Mouse (Mus musculus): ENCODE data around the gene Hspa1l.
"Not testable (repeated sequence)": the region's sequence is repeated elsewhere in the genome, so short reads cannot be mapped to it uniquely, and the experiment has no call there.

Gene Hspa1l

DNA sequence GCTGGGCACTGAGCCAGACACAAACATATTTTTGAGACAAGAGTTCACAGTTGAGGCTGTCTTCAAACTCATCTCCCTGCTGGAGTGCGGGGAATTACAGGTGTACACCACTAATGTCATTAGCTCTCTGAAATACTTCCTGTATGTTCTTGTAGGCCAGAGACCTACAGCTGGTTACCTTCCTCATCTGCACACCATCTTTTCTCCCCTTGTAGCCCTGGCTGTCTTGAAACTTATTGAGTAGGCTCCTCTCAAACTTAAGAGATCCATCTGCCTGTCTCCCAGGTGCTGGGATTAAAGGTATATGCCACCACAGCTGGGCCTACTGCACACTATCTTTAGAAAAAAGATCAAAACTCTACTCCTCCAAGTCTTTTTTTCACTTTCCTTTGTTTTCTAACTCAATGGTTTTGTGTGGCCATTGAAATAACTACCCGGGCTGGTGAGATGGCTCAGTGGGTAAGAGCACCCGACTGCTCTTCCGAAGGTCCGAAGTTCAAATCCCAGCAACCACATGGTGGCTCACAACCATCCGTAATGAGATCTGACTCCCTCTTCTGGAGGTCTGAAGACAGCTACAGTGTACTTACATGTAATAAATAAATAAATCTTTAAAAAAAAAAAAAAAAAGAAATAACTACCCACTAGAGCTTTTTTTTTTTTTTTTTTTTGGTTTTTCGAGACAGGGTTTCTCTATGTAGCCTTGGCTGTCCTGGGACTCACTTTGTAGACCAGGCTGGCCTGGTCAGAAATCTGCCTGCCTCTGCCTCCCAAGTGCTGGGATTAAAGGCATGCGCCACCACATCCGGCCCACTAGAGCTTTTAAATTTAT lies 23.6 kb upstream of the Hspa1l start:
- in situ Hi-C loops (cut with MboI; ENCODE audit: low pct_unique_long_range_greater_than_20kb in 1 of 2, low sequenced_read_pairs in 2 of 2, unreplicated experiment in 1 of 2) = loop anchor here in 1 of 2 experiments (10.0 to 25.0 kb wide), 2 partner anchors 237 to 304 kb away; partner anchors contain the start of genes Atf6b and Fkbpl

DNA sequence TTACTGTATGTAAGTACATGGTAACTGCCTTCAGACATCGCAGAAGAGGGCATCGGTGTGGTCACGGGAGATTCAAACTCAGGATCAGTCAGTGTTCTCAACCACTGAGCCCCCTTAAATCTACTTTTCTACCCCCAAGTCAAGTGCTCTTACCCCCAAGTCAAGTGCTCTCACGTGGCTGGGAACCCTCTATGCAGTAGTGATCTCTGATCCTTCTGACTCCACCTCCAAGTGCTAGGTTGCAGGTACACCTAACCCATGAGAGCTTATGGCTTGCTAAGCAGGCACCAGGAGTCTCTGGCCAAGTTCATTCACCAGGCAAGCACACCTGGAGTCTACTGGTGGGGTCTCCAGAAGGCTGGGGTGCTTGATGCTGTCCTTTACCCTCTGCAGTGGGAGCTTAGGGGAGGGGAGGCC lies 22.9 kb upstream of the Hspa1l start:
- in situ Hi-C loops (cut with MboI; ENCODE audit: low pct_unique_long_range_greater_than_20kb in 1 of 2, low sequenced_read_pairs in 2 of 2, unreplicated experiment in 1 of 2) = loop anchor here in 1 of 2 experiments (10.0 to 25.0 kb wide), 2 partner anchors 237 to 305 kb away; partner anchors contain the start of genes Atf6b and Fkbpl

DNA sequence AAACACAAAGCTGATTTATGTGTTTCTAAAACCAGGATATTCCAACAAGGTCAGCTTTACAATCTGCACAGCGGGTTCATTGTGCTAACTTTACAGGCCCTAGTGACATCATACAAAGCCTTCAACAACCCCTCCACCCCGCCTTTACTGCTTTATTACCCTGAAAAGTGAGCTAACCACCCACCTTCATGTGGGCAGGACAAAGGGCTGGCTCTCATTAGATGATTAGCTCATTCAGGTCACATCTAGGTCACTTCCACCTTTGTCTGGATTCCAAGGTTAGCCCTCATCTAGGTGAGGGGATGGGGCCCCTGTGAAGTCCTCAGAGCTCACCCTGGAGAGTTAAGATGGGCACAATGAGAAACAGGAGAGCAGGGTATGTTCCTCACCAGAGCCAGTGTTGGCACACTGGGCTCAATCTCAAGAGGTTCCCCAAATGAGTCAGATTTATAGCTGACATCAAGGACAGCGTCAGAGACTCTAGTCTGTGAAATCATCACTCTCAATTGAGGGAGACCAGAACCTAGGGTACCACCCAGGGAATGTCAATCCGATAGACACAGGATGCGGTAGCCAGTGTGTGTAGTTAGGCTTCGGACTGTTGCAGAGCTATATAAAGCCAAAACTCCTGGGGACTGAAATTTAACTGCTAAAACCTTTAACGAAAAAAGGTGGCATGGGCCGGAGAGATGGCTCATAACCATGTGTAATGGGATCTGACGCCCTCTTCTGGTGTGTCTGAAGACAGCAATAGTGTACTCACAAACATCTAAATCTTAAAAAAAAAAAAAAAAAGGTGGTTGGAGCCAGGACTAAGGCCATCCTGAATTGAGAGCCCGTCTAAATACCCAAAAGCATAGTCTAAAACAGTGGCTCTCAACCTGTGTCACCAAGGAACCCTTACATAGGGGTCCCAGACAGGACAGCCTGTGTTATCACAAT lies 21.7 kb upstream of the Hspa1l start:
- in situ Hi-C loops (cut with MboI; ENCODE audit: low pct_unique_long_range_greater_than_20kb in 1 of 2, low sequenced_read_pairs in 2 of 2, unreplicated experiment in 1 of 2) = no loop called here

DNA sequence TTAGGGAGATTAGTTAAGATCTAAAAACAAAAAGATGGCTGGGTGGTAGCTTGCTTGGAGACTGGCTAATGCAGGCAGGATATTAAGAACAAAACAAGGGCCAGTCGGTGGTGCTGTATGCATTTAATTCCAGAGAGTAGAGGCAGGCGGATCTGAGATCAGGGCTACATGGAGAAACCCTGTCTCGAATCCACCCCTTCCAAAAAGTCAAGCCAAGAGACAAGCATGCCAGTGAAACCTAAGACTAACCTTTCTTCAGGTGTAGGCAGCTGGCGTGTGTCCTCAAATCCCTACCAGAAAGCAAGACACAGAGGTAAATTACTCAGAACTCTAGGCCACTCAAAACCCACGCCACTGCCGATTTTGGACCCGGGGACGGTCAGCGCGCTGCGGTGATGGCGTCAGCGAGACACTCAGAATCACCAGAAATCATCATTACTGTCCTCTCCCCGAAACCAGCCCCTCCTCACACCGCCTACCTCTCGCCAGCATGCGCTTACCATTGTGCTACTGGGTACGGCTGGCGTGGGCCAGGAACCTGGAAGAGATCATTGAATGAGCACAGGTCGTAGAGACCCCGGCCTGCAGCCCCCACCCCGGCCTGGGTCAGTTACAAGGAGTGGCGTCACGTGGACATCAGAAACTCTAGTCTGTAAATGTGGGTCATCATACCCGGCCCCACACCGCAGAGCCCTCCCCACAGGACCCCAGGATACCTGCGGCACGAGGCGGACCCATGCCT lies 20.7 kb upstream of the Hspa1l start:
- in situ Hi-C loops (cut with MboI; ENCODE audit: low pct_unique_long_range_greater_than_20kb in 1 of 2, low sequenced_read_pairs in 2 of 2, unreplicated experiment in 1 of 2) = no loop called here

DNA sequence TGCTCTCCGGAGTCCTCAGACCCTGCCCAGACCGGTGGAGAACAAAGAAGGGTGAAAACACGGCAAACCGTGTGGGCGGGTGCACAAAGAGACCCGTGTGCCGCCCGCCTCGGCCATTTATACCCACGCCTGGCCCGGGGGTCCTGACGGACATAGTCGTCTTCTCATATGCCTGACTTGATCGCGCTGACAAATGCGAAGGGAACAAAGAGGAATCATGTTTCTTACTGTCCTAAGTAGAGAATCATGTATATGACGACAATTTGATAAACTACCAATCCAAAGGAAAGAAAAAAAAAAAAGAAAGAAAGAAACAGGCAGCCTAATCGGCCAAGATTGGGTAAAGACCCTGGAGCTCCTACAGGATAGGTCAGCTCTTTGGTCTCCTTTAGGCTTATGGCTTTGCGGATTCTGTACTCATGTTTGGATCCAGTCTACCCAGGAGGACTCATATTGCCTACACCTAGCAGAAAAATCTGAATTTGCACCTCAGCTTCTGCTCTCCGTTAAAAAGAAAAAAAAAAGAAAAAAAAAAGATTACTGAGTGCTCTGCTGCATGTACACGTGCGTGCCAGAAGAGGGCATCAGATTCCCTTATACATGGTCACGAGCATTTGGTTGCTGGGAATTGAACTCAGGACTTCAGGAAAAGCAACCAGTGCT lies 20.0 kb upstream of the Hspa1l start:
- in situ Hi-C loops (cut with MboI; ENCODE audit: low pct_unique_long_range_greater_than_20kb in 1 of 2, low sequenced_read_pairs in 2 of 2, unreplicated experiment in 1 of 2) = no loop called here

DNA sequence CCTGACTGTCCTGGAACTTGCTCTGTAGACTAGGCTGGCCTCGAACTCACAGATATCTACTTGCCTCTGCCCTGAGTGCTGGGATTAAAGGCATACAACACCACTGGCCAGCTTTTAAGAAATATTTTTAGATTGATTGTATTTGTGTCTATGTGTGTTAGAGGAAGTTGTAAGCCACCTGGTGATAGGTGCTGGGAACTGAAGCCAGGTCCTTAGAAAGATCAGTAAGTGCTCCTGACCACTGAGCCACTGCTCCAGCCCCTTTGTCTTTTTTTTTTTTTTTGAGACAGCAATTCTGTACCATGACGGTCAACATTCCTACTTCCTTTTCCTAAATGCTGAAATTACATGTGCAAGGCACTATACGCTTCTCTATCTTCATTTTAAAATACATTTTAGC lies 19.2 kb upstream of the Hspa1l start:
- in situ Hi-C loops (cut with MboI; ENCODE audit: low pct_unique_long_range_greater_than_20kb in 1 of 2, low sequenced_read_pairs in 2 of 2, unreplicated experiment in 1 of 2) = no loop called here

DNA sequence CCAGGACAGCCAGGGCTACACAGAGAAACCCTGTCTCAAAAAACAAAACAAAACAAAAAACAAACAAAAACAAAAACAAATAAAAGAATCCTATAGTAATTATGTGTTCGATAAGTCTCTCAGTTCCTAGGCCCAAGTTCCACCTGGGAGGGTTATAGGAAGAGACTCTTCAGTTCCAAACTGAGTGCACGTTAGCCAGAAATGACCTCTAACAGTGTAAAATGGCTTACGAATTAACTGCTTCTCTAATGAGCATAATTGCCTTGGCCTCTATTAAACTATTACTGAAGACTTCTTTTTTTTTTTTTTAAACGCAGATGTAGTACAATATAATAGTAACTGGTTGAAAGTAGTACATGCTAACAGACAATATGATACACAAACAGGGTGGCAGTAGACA lies 18.6 kb upstream of the Hspa1l start:
- in situ Hi-C loops (cut with MboI; ENCODE audit: low pct_unique_long_range_greater_than_20kb in 1 of 2, low sequenced_read_pairs in 2 of 2, unreplicated experiment in 1 of 2) = no loop called here

DNA sequence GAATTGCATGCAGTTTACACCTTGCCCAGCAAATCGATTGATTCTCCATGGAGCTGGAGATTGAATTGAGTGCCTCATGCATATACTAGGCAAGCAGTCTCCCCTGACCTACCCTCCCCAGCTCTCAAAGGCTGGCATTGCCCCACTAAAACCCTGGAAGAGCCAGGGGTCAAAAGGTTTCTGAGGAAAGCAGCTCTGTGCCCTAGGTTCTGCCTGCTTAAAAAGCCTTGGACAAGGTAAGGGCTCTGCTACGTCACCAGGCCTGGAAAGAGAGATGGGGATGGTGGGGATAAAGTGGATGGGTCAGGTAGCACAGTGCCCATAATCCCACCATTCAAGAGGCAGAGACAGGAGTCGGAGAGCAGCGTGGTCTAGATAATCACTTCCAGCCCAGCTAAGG lies 17.7 kb upstream of the Hspa1l start:
- in situ Hi-C loops (cut with MboI; ENCODE audit: low pct_unique_long_range_greater_than_20kb in 1 of 2, low sequenced_read_pairs in 2 of 2, unreplicated experiment in 1 of 2) = no loop called here

DNA sequence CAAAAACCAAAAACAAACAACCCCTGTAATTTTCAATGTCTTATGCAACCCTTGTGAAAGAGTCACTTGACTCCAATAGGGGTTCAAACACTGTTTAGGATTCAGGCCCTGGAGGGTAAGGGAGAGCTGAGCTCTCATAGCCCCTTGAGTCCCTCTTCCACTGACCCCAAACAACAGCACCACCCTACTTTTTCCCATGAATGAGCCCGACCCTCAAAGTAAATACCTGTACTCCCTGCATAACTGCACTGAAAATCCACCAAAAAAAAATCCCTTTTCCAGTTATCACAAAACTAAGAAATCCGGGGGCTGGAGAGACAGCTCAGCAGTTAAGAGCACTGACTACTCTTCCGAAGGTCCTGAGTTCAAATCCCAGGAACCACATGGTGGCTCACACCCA lies 16.6 kb upstream of the Hspa1l start:
- in situ Hi-C loops (cut with MboI; ENCODE audit: low pct_unique_long_range_greater_than_20kb in 1 of 2, low sequenced_read_pairs in 2 of 2, unreplicated experiment in 1 of 2) = no loop called here

DNA sequence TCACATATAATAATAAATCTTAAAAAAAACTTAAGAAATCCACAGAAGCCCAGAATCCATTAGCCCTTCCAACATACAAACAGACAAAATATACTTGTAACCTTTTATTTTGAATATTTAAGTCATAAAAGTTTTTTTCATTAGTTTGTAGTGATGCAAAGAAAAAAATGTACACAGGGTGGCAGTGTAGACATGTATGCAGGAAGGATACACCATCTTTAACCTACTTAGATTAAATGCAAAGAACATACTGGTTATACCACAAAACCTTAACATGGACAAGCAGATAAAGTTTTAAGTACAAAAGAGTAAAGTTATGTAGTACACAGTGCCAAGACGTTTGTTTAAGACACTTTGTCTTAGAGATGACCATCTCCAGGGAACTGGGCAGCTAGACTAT lies 16.2 kb upstream of the Hspa1l start:
- in situ Hi-C loops (cut with MboI; ENCODE audit: low pct_unique_long_range_greater_than_20kb in 1 of 2, low sequenced_read_pairs in 2 of 2, unreplicated experiment in 1 of 2) = no loop called here

DNA sequence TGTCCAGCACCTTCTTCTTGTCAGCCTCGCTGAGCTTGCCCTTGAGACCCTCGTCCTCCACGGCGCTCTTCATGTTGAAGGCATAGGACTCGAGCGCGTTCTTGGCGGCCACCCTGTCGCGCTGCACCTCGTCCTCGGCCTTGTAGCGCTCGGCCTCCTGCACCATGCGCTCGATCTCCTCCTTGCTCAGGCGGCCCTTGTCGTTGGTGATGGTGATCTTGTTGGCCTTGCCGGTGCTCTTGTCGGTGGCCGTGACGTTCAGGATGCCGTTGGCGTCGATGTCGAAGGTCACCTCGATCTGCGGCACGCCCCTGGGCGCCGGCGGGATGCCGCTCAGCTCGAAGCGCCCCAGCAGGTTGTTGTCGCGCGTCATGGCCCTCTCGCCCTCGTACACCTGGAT lies 15.2 kb upstream of the Hspa1l start:
- in situ Hi-C loops (cut with MboI; ENCODE audit: low pct_unique_long_range_greater_than_20kb in 1 of 2, low sequenced_read_pairs in 2 of 2, unreplicated experiment in 1 of 2) = not testable (repeated sequence)

DNA sequence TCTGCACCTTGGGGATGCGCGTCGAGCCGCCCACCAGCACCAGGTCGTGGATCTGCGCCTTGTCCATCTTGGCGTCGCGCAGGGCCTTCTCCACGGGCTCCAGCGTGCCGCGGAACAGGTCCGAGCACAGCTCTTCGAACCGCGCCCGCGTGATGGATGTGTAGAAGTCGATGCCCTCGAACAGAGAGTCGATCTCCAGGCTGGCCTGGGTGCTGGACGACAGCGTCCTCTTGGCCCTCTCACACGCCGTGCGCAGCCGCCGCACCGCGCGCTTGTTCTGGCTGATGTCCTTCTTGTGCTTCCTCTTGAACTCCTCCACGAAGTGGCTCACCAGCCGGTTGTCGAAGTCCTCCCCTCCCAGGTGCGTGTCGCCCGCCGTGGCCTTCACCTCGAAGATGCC lies 14.5 kb upstream of the Hspa1l start:
- in situ Hi-C loops (cut with MboI; ENCODE audit: low pct_unique_long_range_greater_than_20kb in 1 of 2, low sequenced_read_pairs in 2 of 2, unreplicated experiment in 1 of 2) = not testable (repeated sequence)

DNA sequence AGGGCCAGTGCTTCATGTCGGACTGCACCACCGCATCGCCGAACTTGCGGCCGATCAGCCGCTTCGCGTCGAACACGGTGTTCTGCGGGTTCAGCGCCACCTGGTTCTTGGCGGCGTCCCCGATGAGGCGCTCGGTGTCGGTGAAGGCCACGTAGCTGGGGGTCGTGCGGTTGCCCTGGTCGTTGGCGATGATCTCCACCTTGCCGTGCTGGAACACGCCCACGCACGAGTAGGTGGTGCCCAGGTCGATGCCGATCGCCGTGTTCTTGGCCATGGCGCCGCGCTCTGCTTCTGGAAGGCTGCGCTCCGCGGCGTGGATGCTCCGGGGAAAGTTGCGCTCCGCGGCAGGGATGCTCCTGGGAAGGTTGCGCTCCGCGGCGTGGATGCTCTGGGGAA lies 13.8 kb upstream of the Hspa1l start:
- in situ Hi-C loops (cut with MboI; ENCODE audit: low pct_unique_long_range_greater_than_20kb in 1 of 2, low sequenced_read_pairs in 2 of 2, unreplicated experiment in 1 of 2) = not testable (repeated sequence)

DNA sequence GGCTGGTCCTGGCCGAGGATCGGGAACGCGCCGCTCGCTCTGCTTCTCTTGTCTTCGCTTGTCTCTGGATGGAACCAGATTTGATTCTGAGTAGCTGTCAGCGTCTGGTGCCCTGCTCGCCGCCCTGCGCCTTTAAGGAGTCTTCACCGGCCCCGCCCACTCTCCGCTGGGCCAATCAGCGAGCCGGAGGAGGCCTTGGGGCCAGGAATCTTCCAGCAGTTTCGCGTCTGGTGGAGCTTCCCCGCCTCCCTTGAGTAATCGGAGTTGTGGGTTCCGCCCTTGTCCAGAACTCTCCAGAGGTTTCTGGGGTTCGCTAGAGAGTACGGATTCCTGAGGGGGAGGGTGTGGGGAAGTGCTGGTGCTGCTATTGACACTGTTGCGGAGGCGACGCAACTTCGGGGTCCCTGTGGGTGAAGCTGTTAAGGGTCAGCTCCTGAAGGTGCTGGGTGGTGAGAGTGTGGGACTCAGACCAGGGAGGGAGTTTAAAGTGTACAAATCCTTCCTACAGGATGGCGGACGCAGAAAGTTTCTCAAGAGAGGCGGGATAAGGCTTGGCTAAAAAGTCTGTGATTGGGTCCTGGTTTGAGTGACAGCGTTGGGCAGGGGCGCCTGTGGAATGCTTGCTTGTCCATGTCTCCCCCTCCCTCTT lies 13.2 kb upstream of the Hspa1l start, which contains the start of gene Hspa1b:
Gene Hspa1b (minus strand): TSS at position 109 of the 649 bp plus-strand sequence.
- in situ Hi-C loops (cut with MboI; ENCODE audit: low pct_unique_long_range_greater_than_20kb in 1 of 2, low sequenced_read_pairs in 2 of 2, unreplicated experiment in 1 of 2) = not testable (repeated sequence)

DNA sequence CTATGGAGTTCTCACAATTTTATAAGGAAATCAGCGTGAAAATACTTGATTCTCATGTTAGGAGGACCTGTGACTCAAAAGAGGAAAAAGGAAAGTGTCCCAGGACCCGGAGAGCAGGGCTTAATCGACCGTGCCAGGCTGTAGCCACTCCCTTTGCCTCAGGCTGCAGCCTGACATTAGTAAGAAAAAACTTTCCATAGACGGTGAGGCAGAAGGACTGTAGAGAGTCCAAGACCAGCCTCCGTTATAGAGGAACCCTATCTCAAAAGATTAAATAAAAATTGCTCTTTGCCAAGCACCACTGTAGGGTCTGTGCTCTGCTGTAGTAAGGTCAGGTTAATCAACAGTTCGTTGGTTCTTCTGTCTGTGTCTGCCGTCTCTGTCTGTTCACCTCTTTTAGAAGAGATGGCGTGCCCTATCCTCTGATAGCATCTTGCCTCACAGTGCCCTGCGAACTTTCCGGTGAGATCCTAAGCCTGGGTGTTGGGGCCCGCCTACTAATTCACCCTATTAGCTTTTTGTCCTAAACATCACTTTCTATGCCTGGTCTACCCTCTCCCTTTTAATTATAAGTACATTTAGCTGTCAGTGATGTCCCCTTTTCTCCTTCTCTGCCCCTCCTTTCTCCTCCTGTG lies 12.5 kb upstream of the Hspa1l start:
- in situ Hi-C loops (cut with MboI; ENCODE audit: low pct_unique_long_range_greater_than_20kb in 1 of 2, low sequenced_read_pairs in 2 of 2, unreplicated experiment in 1 of 2) = no loop called here

DNA sequence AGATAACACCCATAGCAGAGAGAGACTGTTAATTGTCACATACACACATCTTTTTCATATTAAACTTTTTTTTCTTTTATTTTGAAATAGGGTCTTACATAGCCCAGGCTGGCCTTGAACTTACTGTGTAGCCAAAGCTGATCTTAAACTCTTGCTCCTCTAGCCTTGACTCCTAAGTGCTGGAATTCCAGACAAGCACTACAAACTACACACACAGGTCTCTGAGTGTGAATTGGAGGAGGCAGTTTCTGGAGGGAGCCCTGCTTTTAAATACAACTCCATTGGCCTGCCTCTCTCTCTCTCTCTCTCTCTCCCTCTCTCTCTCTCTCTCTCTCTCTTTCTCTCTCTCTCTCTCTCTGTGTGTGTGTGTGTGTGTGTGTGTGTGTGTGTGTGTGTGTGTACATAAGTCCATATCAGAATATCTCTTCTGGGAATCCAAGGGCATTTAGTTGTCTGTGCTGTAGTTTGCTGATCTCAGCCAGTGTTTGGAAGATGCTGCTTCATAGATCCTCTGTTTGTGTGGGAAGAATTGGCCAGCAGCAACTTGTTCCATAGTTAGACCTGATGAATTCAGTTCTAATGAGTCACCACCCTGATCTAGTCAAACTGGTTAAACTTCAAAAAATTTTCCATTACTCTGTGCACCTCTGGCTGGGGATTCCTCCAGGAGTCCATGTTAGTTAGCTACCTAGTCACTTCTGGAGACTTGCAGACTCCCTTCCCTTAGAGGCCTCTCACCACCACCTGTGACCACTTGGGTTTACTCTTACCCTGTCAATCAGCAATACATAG lies 11.6 kb upstream of the Hspa1l start:
- in situ Hi-C loops (cut with MboI; ENCODE audit: low pct_unique_long_range_greater_than_20kb in 1 of 2, low sequenced_read_pairs in 2 of 2, unreplicated experiment in 1 of 2) = no loop called here

DNA sequence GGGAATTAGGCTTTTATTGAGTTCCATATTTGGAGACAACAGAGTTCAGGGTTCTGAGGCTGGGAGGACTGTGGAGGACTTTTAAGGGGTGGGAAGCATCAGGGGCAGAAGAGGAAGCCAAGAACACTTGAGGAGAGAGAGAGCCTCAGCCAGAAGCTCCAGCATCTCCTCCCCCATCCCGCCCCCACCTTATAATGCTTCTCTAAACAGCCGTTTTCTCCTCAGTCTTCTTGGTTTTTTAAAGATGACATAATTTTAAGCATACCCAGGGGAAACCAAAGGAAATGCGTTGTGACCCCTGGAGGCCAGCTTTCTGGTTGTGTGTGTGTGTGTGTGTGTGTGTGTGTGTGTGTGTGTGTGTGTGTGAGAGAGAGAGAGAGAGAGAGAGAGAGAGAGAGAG lies 10.4 kb upstream of the Hspa1l start:
- in situ Hi-C loops (cut with MboI; ENCODE audit: low pct_unique_long_range_greater_than_20kb in 1 of 2, low sequenced_read_pairs in 2 of 2, unreplicated experiment in 1 of 2) = no loop called here
